Mouse (Mus musculus): ENCODE data around the gene Tdrd3. TPM values are rescaled to one million over a fixed set of nuclear protein-coding genes. Genes with fewer than 3 reads are reported as not detected.
A peak's percentile ranks its signal among the peaks of the same experiment; 100 is the strongest.

The Tdrd3 gene
- total RNA-seq, 4 experiments from 2014 or later, result 18.8 to 26.2 (median 22.5) TPM

GRCm38 (mm10) chr14:87451645-87452443, 35.4 kb downstream of the Tdrd3 start:
- peak in 1 of 2 experiments; percentile 20 for DNase-seq (ENCODE audit: low spot score in 2 of 2)

- DNase-seq (ENCODE audit: low spot score in 2 of 2), result no peak
Observed at GRCm38 (mm10) chr14:87455630-87456175, 39.3 kb downstream of the Tdrd3 start.

- no peak for DNase-seq (ENCODE audit: low spot score in 2 of 2)
Observed at GRCm38 (mm10) chr14:87459777-87460176, 43.3 kb downstream of the Tdrd3 start.

- DNase-seq (ENCODE audit: low spot score in 2 of 2), result no peak
Observed at GRCm38 (mm10) chr14:87461543-87461942, 45.1 kb downstream of the Tdrd3 start.

GRCm38 (mm10) chr14:87463963-87464654, 47.7 kb downstream of the Tdrd3 start:
- DNase-seq (ENCODE audit: low spot score in 2 of 2), result peak; percentile 38 to 44

GRCm38 (mm10) chr14:87464655-87465054, 48.2 kb downstream of the Tdrd3 start:
- DNase-seq (ENCODE audit: low spot score in 2 of 2), result no peak

GRCm38 (mm10) chr14:87467586-87467985, 51.1 kb downstream of the Tdrd3 start:
- no peak for DNase-seq (ENCODE audit: low spot score in 2 of 2)

- DNase-seq (ENCODE audit: low spot score in 2 of 2), result no peak
Observed at GRCm38 (mm10) chr14:87471521-87471920, 55.1 kb downstream of the Tdrd3 start.

GRCm38 (mm10) chr14:87472782-87473181, 56.3 kb downstream of the Tdrd3 start:
- DNase-seq (ENCODE audit: low spot score in 2 of 2), result no peak

- no peak for DNase-seq (ENCODE audit: low spot score in 2 of 2)
Observed at GRCm38 (mm10) chr14:87475721-87476359, 59.4 kb downstream of the Tdrd3 start.

- no peak for DNase-seq (ENCODE audit: low spot score in 2 of 2)
Observed at GRCm38 (mm10) chr14:87478339-87478951, 62.0 kb downstream of the Tdrd3 start.

GRCm38 (mm10) chr14:87485888-87486287, 69.4 kb downstream of the Tdrd3 start:
- DNase-seq (ENCODE audit: low spot score in 2 of 2), result no peak

- DNase-seq (ENCODE audit: low spot score in 2 of 2), result no peak
Observed at GRCm38 (mm10) chr14:87497955-87498594, 81.6 kb downstream of the Tdrd3 start.

GRCm38 (mm10) chr14:87505924-87506323, 89.5 kb downstream of the Tdrd3 start:
- no peak for DNase-seq (ENCODE audit: low spot score in 2 of 2)

- DNase-seq (ENCODE audit: low spot score in 2 of 2), result no peak
Observed at GRCm38 (mm10) chr14:87515281-87515680, 98.8 kb downstream of the Tdrd3 start.

- DNase-seq (ENCODE audit: low spot score in 2 of 2), result no peak
Observed at GRCm38 (mm10) chr14:87517381-87517780, 100.9 kb downstream of the Tdrd3 start.

- no peak for DNase-seq (ENCODE audit: low spot score in 2 of 2)
Observed at GRCm38 (mm10) chr14:87531847-87532246, 115.4 kb downstream of the Tdrd3 start.

GRCm38 (mm10) chr14:87537127-87537819, 120.8 kb downstream of the Tdrd3 start:
- DNase-seq (ENCODE audit: low spot score in 2 of 2), result no peak

- DNase-seq (ENCODE audit: low spot score in 2 of 2), result no peak
Observed at GRCm38 (mm10) chr14:87549986-87550385, 133.5 kb downstream of the Tdrd3 start.

GRCm38 (mm10) chr14:87552211-87552610, 135.8 kb downstream of the Tdrd3 start:
- DNase-seq (ENCODE audit: low spot score in 2 of 2), result no peak
